Mouse (Mus musculus): ENCODE results near the gene Ap5s1.

The Ap5s1 gene

DNA sequence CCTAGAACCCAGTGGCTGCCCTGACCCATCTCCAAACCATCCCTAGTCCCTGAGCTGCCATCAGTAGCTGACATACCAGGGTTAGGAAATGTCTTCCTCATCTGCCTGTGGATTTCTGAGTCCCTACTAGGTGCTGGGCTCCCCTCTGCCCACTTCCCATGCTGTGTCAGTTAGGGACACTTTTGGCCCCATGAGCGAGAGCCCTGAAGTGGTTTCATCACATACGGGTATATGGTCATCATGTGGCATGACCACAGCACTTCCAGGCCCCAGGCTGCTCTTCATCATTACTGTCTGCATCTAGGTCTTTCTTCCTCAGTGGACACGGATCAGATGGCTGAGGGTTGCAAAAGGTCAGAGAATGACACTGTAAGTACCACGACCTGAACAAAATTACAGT is at the start of gene Ap5s1:
Ap5s1 (plus strand) TSS at position 301 of the 400 bp plus-strand sequence.
- DNase-seq = no peak

DNA sequence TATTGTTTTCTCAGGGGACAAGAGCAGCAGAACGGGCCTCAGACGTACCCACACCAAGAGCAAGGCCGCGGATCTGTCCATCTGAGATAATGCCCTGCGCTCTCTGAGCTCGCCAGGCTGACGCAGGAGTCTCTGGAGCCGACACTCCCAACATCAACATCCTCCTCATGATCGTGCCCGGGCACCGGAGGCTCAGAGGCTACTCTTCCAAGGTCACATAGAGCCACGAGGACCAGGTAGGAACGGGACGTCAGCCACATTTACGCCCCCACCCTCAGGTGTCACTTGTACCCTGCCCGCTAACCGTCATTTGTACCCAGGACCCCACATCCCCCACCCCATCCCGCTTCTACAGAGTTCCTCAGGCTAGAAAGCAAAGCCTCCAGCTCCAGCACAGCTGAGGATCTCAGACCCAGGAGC is 47.4 kb upstream of the Ap5s1 start:
- DNase-seq = no peak

DNA sequence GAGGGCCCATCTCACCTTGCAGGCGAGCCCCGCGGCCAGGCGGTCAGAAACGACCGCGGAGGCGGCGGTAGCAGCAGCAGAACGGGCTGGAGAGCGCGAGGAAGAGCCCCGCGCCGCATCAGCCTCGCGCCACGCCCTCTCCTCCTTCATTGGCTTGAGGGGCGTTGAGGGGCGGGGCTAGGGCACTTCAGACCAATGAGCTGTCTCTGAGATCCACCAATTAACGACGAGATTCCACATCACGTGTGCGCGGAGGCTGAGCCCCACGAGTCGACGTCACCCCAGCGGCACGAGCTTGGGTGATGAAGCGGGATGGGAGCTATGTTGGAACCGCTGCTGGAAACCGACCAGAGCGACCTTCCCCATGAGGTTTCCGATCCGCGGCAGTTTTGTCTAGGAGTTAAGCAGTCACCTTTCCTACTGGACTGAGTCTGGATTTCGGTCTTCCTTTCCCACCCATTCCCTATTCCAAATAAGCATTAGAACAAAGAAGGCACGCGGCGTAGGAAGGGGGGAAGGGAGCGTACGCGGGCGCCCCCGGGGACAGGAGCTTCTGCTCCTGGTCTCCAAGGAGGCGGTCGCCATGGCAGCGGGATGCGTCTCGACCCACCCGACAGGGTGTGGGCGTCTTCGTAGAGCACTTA is 46.8 kb upstream of the Ap5s1 start, which contains the start of gene 1700037H04Rik:
1700037H04Rik (minus strand) TSS at position 144 of the 644 bp plus-strand sequence.
- DNase-seq = peak; percentile 96

DNA sequence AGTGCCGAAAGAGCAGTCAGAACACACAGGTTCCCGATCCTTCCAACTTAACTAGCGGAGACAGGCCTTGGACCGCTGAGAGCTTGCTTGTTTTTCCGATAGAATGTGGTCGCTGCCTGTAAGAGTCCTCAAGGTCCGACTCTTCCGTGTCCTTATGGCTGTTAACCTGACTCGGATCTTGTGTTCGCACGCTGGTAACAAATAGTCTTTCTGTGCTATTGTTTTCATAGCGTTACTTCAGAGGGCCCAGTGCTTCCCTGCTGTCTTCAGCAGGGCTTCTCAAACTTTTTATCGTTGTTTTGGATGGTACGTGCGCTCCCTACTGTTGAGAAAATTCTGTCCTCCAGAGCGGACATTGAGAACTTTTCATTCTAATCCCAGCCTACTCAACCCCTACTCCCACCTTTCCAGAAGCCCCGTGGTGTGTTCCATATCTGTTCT is 46.2 kb upstream of the Ap5s1 start:
- peak; percentile 22 for DNase-seq

DNA sequence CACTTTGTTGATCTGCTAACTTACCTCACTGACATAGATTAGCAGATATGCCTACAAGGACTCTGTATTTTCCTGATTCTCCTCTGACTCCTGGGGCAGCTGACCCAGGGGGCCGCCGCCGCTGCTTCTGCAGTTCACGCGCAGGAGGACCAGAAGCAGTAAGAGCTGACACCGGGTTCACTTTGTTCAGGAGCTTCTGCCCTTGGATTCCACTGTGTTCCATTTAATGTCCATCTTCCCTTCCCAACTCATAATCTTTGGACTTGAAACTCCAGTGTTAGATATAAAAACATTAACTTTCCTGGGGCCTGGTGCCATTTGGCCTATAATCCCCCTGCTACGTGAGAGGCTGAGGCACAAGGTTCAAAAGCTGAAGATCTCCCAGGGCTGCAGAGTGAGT is 43.0 kb upstream of the Ap5s1 start:
- DNase-seq = no peak

DNA sequence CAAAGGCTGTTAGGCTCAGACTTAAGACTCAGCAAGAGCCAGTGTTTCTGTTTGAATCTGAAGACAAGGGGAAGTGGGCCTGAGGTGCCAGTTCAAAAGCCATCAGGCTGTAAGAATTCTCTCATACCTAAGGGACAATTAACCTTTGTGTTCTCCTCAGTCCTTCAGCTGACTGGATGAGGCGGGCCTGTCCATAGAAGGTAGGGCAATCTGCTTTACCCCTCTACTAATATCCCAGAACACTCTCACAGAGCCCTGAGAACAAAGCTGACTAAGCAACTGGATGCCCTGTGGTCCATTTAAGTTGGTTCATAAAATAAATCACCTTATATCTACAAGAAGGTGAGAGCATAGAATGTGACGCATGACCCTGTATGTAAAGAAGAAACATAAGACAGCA is 40.7 kb upstream of the Ap5s1 start:
- no peak for DNase-seq

DNA sequence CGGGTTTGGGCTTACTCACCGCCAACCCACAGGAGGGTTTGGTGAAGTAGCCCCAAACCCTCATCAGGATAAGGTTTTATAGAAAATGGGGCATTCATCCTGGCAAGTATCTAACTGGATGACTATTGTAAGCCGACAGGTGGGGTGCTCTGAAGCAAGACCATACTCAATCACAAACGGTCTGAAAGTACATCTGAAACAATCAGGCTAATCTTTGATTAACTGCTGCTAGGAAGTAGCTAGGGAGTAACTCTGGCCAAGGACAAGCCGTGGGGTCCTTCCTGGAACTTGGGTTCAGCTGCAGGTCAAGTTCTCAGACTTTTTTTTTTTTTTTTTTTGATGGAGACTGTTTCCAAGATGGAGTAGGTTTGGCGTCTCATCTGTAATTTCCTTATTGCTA is 38.9 kb upstream of the Ap5s1 start:
- no peak for DNase-seq

DNA sequence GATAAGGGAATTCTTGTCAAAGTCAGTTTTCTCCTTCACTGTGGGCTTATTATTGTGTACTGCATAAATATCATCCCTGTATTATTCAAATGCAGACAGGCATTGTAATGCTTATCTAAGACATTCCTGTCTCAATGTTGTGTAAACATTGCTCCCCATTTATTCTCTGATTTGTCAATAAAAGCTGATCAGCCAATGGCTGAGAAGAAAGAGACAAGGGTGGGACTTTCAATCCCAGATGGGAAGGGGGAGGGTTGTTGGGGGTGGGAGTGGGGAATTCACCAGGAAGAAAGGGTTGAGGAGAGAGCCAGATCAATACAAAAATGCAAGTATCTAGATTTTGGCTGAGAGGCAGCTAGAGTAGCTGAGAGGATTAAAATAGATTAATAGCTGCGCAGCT is 38.0 kb upstream of the Ap5s1 start:
- DNase-seq = no peak

DNA sequence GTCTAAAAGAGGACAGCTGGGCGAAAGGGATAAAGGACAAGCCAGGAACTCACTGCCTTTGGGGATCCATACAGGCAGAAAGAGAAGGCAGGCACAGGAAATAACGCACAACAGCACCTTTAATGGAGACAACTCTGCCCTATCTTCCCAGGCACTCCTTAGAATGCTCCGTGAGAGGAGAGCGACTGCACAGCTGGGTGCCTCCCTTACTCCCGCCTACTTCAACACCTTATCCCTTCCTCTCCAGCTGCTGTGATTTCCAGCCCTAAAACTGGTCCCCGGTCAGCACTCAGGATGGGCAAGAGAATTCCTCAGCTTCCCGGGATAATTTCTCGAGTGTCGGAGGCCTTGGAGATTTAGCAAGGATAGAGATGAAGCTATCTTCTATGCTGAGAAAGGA is 35.9 kb upstream of the Ap5s1 start:
- DNase-seq = no peak

DNA sequence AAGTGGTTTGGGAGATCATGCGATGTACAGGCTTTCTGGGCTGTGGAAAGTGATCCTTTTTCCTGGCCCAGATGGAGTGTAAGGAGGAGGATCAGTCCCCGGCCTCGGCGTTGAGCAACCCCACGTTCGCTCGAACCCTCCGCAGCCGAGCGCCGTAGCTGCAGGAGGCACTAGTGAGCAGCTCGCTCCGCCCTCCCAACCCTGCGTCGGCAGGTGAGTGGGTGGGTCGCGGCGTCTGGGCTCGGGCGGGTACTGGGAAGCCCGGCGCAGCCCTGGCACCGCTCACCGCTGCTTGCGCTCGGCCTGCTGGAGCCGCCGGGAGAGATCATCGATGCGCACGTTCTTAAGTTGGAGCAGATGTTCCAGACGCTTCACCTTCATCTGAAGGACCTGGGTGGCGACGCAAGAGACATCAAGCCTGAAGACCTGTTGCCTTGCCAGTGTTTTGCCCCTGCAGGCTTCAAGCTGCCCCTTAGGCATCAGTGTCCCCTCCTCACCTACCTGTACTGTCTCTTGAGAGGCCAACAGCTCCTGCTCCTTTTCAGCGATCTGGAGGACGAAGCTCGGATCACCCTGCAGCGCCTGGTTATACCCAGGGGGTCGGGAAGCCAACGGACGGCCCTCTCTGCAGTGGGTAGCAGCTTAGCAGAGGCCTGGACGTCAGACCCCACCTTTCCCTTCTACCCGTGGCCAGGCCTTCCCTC is 35.3 kb upstream of the Ap5s1 start:
- peak; percentile 71 for DNase-seq

DNA sequence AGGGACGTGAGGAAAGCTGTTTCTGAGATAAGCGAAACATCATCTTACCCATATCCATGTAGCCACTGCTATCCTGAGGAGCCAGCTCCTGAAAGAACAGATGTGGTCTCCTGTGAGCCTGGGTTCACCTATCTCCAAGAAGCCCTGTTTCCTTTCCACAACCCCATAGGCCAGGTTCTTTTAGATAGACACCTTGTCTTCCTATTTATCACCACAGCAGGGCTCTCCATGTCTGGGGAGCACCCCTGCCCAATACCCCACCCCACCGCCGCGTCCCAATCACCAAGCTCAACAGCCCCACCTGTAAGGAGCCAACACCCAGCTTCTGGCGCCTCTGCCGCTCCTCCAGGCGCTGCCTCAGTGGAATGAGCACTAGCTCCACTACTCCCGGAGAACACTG is 34.6 kb upstream of the Ap5s1 start:
- DNase-seq = no peak

DNA sequence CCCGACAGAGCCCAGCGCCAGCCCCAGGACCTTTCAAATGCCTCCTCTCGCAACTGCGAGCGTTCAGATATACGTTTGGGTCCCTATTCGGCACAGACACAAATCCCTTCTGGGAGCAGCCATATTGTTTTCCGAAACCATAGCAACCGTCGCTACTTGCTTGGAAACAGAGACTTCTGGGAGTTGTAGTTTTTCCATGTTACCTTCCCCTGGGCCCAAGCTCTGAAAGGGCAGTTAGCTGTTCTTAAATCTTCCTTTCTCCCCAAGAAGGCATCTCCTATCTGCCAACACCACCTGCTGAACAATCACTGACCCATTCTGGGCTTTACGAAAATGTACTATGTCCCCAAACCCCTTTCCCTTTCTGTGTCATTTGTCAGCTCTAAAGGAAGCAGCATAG is 32.2 kb upstream of the Ap5s1 start:
- peak; percentile 42 for DNase-seq

DNA sequence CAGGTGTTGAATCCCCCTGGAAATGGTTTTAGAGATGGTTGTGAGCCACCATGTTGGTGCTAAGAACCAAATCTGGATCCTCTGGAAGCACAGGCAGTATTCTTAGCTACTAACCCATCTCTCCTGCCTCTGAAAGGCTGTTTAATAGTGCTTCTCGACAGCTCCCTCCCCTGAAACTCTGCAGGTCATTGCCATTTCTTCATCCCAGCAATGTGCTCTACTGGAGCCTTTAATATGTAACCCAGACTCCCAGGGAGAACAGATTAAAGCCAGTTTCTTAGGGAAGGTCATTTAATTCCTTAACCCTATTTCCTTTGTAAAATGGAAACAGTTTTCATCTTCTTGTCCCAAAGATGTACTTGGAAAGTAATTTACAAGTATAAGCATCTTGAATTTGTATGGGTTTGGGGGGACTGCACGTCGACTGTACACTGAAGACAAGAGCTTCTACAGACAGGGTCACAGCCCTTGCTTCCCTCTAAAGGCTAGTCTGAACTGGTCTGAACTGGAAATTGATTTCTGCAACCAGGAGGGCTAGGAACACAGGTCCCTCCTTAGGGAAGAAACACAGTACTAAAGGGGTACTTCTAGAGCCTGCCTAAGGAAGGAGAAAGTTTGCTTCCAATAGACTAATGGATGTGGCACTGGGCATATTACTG is 31.5 kb upstream of the Ap5s1 start:
- no peak for DNase-seq

DNA sequence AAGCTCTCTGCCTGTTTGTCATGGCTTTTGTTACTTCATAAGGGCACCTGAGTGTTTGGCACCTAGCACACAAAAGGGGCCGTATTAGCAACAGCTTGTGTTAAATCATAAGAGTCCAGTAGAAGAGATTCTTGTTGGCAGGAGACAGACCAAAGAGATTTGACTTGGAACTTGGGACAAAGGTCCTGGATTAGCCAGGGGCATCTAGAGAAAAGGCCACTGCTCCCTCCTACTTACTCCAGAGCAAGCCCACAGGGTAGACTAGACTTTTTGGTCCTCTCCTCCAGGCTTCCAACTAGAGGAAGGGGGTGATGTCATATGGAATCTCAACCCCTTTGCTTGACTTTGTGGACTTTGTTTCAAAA is 31.0 kb upstream of the Ap5s1 start:
- DNase-seq = no peak

DNA sequence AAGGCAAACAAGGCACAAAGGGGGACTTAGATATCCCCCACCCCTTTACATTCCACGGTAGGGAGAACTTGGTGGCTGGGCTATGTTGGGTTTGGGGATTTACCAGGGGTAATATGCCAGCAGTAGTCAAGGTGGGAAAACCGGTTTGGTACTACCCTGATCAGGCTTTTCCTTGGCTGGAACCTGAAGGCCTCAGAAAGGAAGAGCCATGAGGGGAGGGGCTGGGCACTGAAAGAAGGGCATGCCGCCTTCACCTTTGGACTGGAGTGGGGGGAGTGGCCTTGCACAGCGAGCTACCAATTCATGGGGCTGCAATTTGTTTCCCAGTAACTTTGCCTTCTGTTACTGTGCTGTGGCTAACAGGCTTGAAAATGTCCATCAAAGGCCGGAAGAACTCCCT is 30.4 kb upstream of the Ap5s1 start:
- DNase-seq = no peak

DNA sequence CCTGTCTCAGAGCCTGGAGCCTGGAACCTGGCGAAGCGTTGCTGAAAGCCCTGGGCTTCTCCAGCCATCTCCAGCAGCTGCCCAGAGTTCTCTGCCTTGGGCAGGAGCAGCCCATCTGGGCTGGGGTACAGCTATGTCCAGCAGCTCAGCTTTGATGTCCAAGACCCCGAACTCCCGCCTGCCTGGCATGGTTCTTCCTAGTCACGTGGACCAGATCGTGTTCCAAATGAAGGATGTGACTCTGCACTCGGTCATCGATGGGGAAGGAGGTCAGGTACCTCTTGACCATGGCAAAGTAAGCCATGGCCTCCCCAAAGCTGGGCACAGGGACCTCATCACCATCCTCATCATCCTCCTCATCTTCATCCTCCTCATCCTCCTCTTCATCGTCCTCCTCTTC is 28.9 kb upstream of the Ap5s1 start:
- no peak for DNase-seq

DNA sequence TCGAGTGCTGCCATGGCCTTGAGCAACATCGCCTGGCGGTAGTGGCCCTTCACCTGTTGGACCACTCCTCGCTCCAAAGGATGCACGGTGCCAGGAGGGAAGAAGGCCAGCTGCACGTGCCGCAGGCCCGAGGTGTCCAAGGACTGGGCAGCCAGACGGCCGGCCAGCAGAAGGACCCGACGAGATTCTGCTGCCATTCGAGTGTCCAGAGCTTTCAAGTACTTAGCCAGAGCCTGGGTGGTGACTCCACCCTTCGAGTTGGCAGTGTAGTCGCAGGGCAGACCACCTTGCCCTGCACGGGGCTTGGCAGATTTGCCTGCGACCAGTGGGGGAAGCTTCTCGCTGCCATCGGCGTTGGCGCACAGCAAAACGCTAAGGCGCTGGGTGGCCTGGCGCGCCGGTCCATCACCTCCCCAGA is 28.0 kb upstream of the Ap5s1 start:
- DNase-seq = no peak

DNA sequence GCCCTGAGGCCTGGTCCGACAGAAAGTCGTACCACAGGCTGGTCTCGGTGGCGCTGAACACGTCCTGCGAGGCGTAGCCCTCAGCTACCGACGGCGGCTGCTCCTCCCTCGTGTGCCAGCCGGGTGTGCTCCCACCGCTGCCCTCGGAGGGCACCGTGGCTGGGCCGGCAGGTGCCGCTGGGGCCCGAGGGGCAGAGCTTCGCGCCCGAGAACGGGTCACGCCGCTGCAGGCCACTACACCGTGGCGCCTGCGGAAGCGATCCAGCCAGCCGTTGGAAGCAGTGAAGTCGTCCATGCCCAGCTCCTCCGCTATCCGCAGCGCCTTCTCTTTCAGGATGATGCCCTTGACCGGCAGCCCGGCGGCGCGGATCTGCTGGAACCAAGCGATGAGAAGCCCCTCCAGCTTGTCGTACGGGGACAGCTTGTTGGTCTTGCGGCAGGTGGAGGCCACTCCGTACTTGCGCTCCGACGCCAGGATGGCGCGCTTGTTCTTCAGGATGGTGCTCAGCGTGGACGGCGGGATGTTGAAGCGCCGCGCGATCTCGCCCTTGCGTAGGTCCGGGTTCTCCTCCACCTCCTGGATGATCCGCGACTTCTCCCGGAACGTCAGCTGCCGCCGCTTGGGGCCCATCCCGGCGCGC is 27.5 kb upstream of the Ap5s1 start:
- DNase-seq = peak; percentile 48

DNA sequence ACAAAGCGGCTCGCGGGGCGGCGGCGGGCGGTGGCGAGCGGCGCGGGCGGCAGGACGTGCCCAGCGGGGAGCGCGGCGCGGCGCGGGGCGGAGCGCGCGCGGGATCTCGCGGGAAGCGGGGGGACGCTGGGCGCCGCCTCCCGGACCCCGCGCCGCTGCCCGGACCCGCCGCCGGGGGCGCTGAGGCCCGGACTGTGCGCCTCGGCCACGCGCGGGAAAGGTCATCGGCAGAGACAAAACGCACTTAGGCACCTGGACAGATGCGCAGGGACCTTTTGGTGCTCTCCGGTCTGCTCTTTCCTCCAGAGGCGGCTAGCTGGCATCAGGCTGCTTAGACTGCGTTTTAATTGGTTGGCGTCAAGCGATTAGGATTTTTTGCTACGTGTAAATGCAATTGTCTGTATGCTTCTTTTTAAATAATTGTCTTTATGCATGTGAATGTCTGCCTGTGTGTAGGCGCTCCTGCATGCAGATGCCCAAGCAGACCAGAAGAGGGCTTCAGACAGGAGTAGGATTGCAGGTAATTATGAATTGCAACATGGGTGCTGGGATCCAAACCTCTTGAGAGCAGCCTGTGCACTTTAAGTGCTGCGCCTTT is 26.8 kb upstream of the Ap5s1 start, which contains the start of gene Cenpb:
Cenpb (minus strand) TSS at position 78 of the 598 bp plus-strand sequence.
- DNase-seq = peak; percentile 80

DNA sequence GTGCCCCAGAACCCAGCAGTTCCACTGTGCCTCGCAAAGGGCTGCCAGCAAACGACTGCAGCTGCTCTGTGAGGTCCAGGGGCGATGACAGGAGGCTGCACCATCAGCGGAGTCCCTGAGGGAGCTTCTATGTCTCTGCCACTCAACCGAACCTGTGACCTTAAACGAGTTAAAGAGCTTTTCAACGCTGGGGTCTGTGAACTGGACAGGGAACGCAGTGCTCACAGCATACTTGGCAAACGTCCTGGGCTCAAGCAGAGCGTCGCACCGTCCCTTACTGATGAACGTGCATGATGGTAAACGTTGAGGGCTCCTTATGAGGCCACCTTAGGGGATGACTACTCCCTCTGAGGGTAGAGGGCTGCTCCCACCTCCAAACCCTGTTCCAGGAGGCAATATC is 20.5 kb upstream of the Ap5s1 start:
- DNase-seq = no peak

DNA sequence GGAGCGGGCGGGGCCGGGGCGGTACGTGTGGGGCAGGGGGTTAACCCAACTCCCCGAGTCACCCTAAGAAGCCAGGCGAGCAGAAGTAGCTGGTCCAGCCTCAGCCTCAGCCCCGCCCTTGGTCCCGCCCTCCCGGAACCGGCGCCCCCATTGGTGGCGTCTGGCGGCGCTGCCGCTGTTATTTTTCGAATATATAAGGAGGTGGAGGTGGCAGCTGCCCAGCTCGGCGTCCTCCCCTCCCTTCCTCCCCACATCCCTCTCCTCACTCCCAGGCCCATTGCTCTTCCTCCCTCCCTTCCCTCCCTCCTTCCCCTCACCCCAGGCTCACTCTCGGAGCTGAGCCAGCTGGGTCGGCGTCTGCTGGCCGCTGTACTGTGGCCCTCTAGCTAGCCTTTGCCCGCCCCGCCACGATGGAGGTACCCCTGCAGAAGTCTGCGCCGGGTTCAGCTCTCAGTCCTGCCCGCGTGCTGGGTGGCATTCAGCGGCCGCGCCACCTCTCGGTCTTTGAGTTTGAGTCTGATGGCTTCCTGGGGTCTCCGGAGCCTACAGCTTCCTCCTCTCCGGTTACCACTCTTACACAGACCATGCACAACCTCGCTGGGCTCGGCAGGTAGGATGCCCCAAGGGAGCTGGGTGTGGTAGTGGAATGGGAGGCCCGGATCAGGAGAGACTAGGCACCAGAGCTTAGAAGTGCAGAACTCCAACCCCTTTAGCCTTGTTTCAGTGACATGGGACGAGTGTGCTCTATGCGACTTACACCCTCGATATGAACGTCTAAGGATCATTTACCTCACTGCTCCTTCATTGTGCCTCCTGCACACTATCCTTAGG is 19.9 kb upstream of the Ap5s1 start, which contains the start of the genes Cdc25b and Spef1:
Cdc25b (plus strand) TSS at position 179 of the 831 bp plus-strand sequence.
Spef1 (minus strand) TSS at position 512 of the 831 bp plus-strand sequence.
- peak; percentile 86 for DNase-seq

DNA sequence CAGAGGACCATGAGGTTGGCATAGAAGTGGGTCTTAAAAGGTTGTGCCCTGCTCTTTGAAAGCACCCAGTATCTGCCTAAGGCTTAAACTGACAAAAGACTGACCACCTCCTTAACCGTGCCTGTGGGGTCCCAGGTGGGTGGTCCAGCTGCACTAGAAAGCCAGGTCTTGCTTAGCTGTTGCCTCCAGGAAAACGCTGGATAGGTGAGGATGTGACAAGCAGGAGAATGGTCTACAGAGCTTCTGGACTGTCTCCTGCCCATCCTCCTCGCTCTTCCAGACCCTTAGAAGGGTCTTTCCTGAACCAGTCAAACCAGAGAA is 19.3 kb upstream of the Ap5s1 start:
- DNase-seq = no peak

All from thymus, postnatal 25 days (tissue).